Comparison of ENCODE assay signal across 12 mouse cellular contexts in the genomic region with DNA sequence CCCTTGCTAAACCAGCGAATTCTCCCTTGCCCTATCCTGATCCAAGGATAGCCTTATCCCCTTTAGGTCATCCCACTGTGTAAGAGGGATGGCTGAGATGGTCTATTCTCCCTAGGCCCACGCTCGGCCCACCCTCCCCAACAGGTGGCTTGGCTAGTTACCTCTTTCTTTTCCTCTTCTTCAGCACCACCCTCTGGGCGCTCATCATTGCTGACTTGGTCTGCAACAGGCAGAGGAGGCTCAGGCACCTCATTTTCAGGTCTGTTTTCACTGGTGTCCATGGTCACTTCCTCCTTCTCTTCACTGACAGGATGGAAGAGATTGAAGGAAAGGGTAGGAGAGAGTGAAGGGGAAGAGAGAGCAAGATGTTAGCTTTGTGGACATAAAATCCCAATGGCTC. TPM values are rescaled to one million over a fixed set of nuclear protein-coding genes. Genes with fewer than 3 reads are reported as not detected.
DNase-seq lines count a peak whose midpoint lies in the region; ATAC-seq lines count a peak whose summit lies in the region.
"Had no signal": no experiment of that assay in that cellular context is flagged by ENCODE, and none has a peak within 500 bp of the region (broad histone marks: within the 10 kb centered on the region; RNA-seq: fewer than 3 reads in every experiment).

No protein-coding gene starts in this region.

- ATAC-seq in kidney, embryonic 14.5 days (ENCODE audit: low FRiP score, low TSS enrichment), result no peak
- ATAC-seq in embryonic facial prominence, embryonic 14.5 days (ENCODE audit: low read depth), result no peak
- ATAC-seq in hindbrain, embryonic 16.5 days, result no peak
- ATAC-seq in midbrain, embryonic 15.5 days (replicated peaks), result peak; percentile 19
- ATAC-seq in erythroblast, adult 5-6 weeks (replicated peaks; ENCODE audit: low FRiP score, poor library complexity, severe bottlenecking), result no peak

- DNase-seq in kidney, postnatal 36 days, result no peak
- DNase-seq in embryonic facial prominence, embryonic 14.5 days (ENCODE audit: low spot score), result no peak
- DNase-seq in frontal cortex, postnatal 14 days (ENCODE audit: low spot score in 2 of 2), result no peak
- DNase-seq in embryo, embryonic 10 days (ENCODE audit: low spot score), result no peak

- no peaks in the 10 kb centered on the region for H3K27me3 ChIP-seq in kidney, embryonic 14.5 days (ENCODE audit: control insufficient read depth, insufficient read depth, low read length)
- H3K27me3 ChIP-seq in embryonic facial prominence, embryonic 14.5 days (replicated peaks; ENCODE audit: control insufficient read depth, insufficient read depth, low read length), result no peaks in the 10 kb centered on the region
- H3K27me3 ChIP-seq in hindbrain, embryonic 16.5 days (replicated peaks; ENCODE audit: control insufficient read depth, insufficient read depth, low read length), result no peaks in the 10 kb centered on the region
- H3K27me3 ChIP-seq in midbrain, embryonic 15.5 days (replicated peaks), result no peaks in the 10 kb centered on the region

- no peaks in the 10 kb centered on the region for H3K9me3 ChIP-seq in kidney, embryonic 14.5 days (ENCODE audit: control insufficient read depth, low read length)
- H3K9me3 ChIP-seq in embryonic facial prominence, embryonic 14.5 days (ENCODE audit: control insufficient read depth, low read length), result no peaks in the 10 kb centered on the region
- H3K9me3 ChIP-seq in hindbrain, embryonic 16.5 days (ENCODE audit: control insufficient read depth, low read length), result no peaks in the 10 kb centered on the region
- H3K9me3 ChIP-seq in midbrain, embryonic 15.5 days, result no peaks in the 10 kb centered on the region

- peaks cover 64% of the 10 kb centered on the region for H3K36me3 ChIP-seq in kidney, embryonic 14.5 days (ENCODE audit: control insufficient read depth, insufficient read depth, low read length)
- H3K36me3 ChIP-seq in embryonic facial prominence, embryonic 14.5 days (ENCODE audit: control insufficient read depth, insufficient read depth, low read length), result peaks cover 76% of the 10 kb centered on the region
- peaks cover 46% of the 10 kb centered on the region for H3K36me3 ChIP-seq in hindbrain, embryonic 16.5 days (ENCODE audit: control insufficient read depth, insufficient read depth, low read length)
- peaks cover 27% of the 10 kb centered on the region for H3K36me3 ChIP-seq in midbrain, embryonic 15.5 days (replicated peaks)

- H3K4me1 ChIP-seq in kidney, embryonic 14.5 days (ENCODE audit: control insufficient read depth, insufficient read depth, low read length), result peaks cover 24% of the 10 kb centered on the region; the same call in 1 of the 2 replicates
- peaks cover 10% of the 10 kb centered on the region; the same call in 1 of the 2 replicates for H3K4me1 ChIP-seq in embryonic facial prominence, embryonic 14.5 days (ENCODE audit: control insufficient read depth, insufficient read depth, low read length)
- H3K4me1 ChIP-seq in hindbrain, embryonic 16.5 days (ENCODE audit: control insufficient read depth, insufficient read depth, low read depth, low read length), result peaks cover 43% of the 10 kb centered on the region
- peaks cover 53% of the 10 kb centered on the region for H3K4me1 ChIP-seq in midbrain, embryonic 15.5 days

- peak overlapping the region; percentile 25; the same call in 1 of the 2 replicates for H3K9ac ChIP-seq in kidney, embryonic 14.5 days (ENCODE audit: low read depth, low read length)
- 0 out of 2 replicates have a peak overlapping the region, but pooled peaks have one; percentile 81 for H3K9ac ChIP-seq in embryonic facial prominence, embryonic 14.5 days (ENCODE audit: low read depth, low read length)
- no peak overlapping the region for H3K9ac ChIP-seq in hindbrain, embryonic 16.5 days (ENCODE audit: low read depth, low read length)
- H3K9ac ChIP-seq in midbrain, embryonic 15.5 days, result no peak overlapping the region

- H3K4me3 ChIP-seq in kidney, embryonic 14.5 days (ENCODE audit: low read length), result peak overlapping the region; percentile 3; the same call in 1 of the 2 replicates
- H3K4me3 ChIP-seq in embryonic facial prominence, embryonic 14.5 days (ENCODE audit: low read depth, low read length), result no peak overlapping the region
- no peak overlapping the region for H3K4me3 ChIP-seq in hindbrain, embryonic 16.5 days (ENCODE audit: low read length)
- H3K4me3 ChIP-seq in midbrain, embryonic 15.5 days, result no peak overlapping the region

- 0 out of 2 replicates have a peak overlapping the region, but pooled peaks have one; percentile 4 for H3K27ac ChIP-seq in kidney, embryonic 14.5 days (ENCODE audit: low read depth, low read length)
- no peak overlapping the region for H3K27ac ChIP-seq in embryonic facial prominence, embryonic 14.5 days (replicated peaks; ENCODE audit: low read depth, low read length)
- no peak overlapping the region for H3K27ac ChIP-seq in hindbrain, embryonic 16.5 days (ENCODE audit: low read depth, low read length)
- H3K27ac ChIP-seq in midbrain, embryonic 15.5 days, result peak overlapping the region; percentile 87

- H3K4me2 ChIP-seq in kidney, embryonic 14.5 days (replicated peaks; ENCODE audit: low read depth, low read length), result no peak overlapping the region
- H3K4me2 ChIP-seq in embryonic facial prominence, embryonic 14.5 days (ENCODE audit: low read depth, low read length), result no peak overlapping the region
- peak overlapping the region; percentile 89; the same call in 1 of the 2 replicates for H3K4me2 ChIP-seq in hindbrain, embryonic 16.5 days (ENCODE audit: low read length)
- peak overlapping the region; percentile 88 for H3K4me2 ChIP-seq in midbrain, embryonic 15.5 days

- 77% methylated on average over 4 of the region's 4 CpGs for WGBS in kidney, embryonic 14.5 days
- 68% methylated on average over 4 of the region's 4 CpGs for WGBS in embryonic facial prominence, embryonic 14.5 days
- WGBS in hindbrain, embryonic 16.5 days, result 75% methylated on average over 4 of the region's 4 CpGs
- WGBS in midbrain, embryonic 15.5 days, result 67% methylated on average over 4 of the region's 4 CpGs

RNA-seq across cellular contexts. Expression of a gene that starts 10.4 kb away (rescaled TPM):
- polyA plus RNA-seq in kidney, embryonic 14.5 days (2014; fragmentation: Nextera tagmentation; extraction: Ambion mirVana), result 5.0 and 5.7 TPM in 2 replicates
- 3.9 and 4.5 TPM in 2 replicates for polyA plus RNA-seq in embryonic facial prominence, embryonic 14.5 days (2014; fragmentation: Nextera tagmentation; extraction: Ambion mirVana)
- polyA plus RNA-seq in hindbrain, embryonic 16.5 days (2015; fragmentation: Nextera tagmentation; extraction: Ambion mirVana), result 9.5 and 10.3 TPM in 2 replicates
- 14.1 and 15.5 TPM in 2 replicates for polyA plus RNA-seq in midbrain, embryonic 15.5 days (2015; fragmentation: Nextera tagmentation; extraction: Ambion mirVana)
- 1.3 and 1.5 TPM in 2 replicates for total RNA-seq in erythroblast, adult 5-6 weeks (2015; ENCODE audit: low replicate concordance)
- 2.4 and 5.0 TPM in 2 replicates for total RNA-seq in erythroblast, adult 5-6 weeks (2017; ENCODE audit: low replicate concordance)

RNA-seq across cellular contexts. Expression of a gene that starts 10.8 kb away (rescaled TPM):
- not detected in 2 replicates for polyA plus RNA-seq in kidney, embryonic 14.5 days (2014; fragmentation: Nextera tagmentation; extraction: Ambion mirVana)
- polyA plus RNA-seq in embryonic facial prominence, embryonic 14.5 days (2014; fragmentation: Nextera tagmentation; extraction: Ambion mirVana), result not detected in 2 replicates
- polyA plus RNA-seq in hindbrain, embryonic 16.5 days (2015; fragmentation: Nextera tagmentation; extraction: Ambion mirVana), result not detected in 2 replicates
- not detected in 2 replicates for polyA plus RNA-seq in midbrain, embryonic 15.5 days (2015; fragmentation: Nextera tagmentation; extraction: Ambion mirVana)
- total RNA-seq in erythroblast, adult 5-6 weeks (2015; ENCODE audit: low replicate concordance), result not detected in 2 replicates
- total RNA-seq in erythroblast, adult 5-6 weeks (2017; ENCODE audit: low replicate concordance), result not detected in 2 replicates
- total RNA-seq: hematopoietic stem cell, adult 5-6 weeks; layer of hippocampus, postnatal 25 days; megakaryocyte progenitor cell, adult 5-6 weeks had no signal
- polyA plus RNA-seq: thymus, adult 2 months had no signal

RNA-seq across cellular contexts. Expression of a gene that starts 30.3 kb away (rescaled TPM):
- polyA plus RNA-seq in kidney, embryonic 14.5 days (2014; fragmentation: Nextera tagmentation; extraction: Ambion mirVana), result not detected in 2 replicates
- 0.16 TPM in 1 of 2 replicates, not detected in the other for polyA plus RNA-seq in embryonic facial prominence, embryonic 14.5 days (2014; fragmentation: Nextera tagmentation; extraction: Ambion mirVana)
- polyA plus RNA-seq in hindbrain, embryonic 16.5 days (2015; fragmentation: Nextera tagmentation; extraction: Ambion mirVana), result 0.16 and 0.37 TPM in 2 replicates
- not detected in 2 replicates for polyA plus RNA-seq in midbrain, embryonic 15.5 days (2015; fragmentation: Nextera tagmentation; extraction: Ambion mirVana)
- total RNA-seq in erythroblast, adult 5-6 weeks (2015; ENCODE audit: low replicate concordance), result not detected in 2 replicates
- 0.26 TPM in 1 of 2 replicates, not detected in the other for total RNA-seq in erythroblast, adult 5-6 weeks (2017; ENCODE audit: low replicate concordance)
- total RNA-seq: hematopoietic stem cell, adult 5-6 weeks had no signal

RNA-seq across cellular contexts. Expression of a gene that starts 33.7 kb away (rescaled TPM):
- 420 and 456 TPM in 2 replicates for polyA plus RNA-seq in kidney, embryonic 14.5 days (2014; fragmentation: Nextera tagmentation; extraction: Ambion mirVana)
- polyA plus RNA-seq in embryonic facial prominence, embryonic 14.5 days (2014; fragmentation: Nextera tagmentation; extraction: Ambion mirVana), result 332 and 335 TPM in 2 replicates
- polyA plus RNA-seq in hindbrain, embryonic 16.5 days (2015; fragmentation: Nextera tagmentation; extraction: Ambion mirVana), result 445 and 467 TPM in 2 replicates
- polyA plus RNA-seq in midbrain, embryonic 15.5 days (2015; fragmentation: Nextera tagmentation; extraction: Ambion mirVana), result 445 and 463 TPM in 2 replicates
- total RNA-seq in erythroblast, adult 5-6 weeks (2015; ENCODE audit: low replicate concordance), result 47.7 and 51.0 TPM in 2 replicates
- total RNA-seq in erythroblast, adult 5-6 weeks (2017; ENCODE audit: low replicate concordance), result 12.9 and 18.1 TPM in 2 replicates

RNA-seq across cellular contexts. Expression of a gene that starts 34.5 kb away (rescaled TPM):
- polyA plus RNA-seq in kidney, embryonic 14.5 days (2014; fragmentation: Nextera tagmentation; extraction: Ambion mirVana), result 89.8 and 110 TPM in 2 replicates
- polyA plus RNA-seq in embryonic facial prominence, embryonic 14.5 days (2014; fragmentation: Nextera tagmentation; extraction: Ambion mirVana), result 70.7 and 84.9 TPM in 2 replicates
- polyA plus RNA-seq in hindbrain, embryonic 16.5 days (2015; fragmentation: Nextera tagmentation; extraction: Ambion mirVana), result 68.2 and 69.1 TPM in 2 replicates
- 65.5 and 65.6 TPM in 2 replicates for polyA plus RNA-seq in midbrain, embryonic 15.5 days (2015; fragmentation: Nextera tagmentation; extraction: Ambion mirVana)
- total RNA-seq in erythroblast, adult 5-6 weeks (2015; ENCODE audit: low replicate concordance), result 22.7 and 25.5 TPM in 2 replicates
- 18.1 and 25.8 TPM in 2 replicates for total RNA-seq in erythroblast, adult 5-6 weeks (2017; ENCODE audit: low replicate concordance)

Comparison
In these comparisons a context has a peak if more than half of its experiments do, and no peak if none do; other contexts are left out.
1. H3K27ac ChIP-seq: peak in kidney, embryonic 14.5 days (single experiment) and midbrain, embryonic 15.5 days (single experiment); none in embryonic facial prominence, embryonic 14.5 days (single experiment) and hindbrain, embryonic 16.5 days (single experiment).
2. H3K4me2 ChIP-seq: peak in hindbrain, embryonic 16.5 days (single experiment) and midbrain, embryonic 15.5 days (single experiment); none in kidney, embryonic 14.5 days (single experiment) and embryonic facial prominence, embryonic 14.5 days (single experiment).
3. H3K9ac ChIP-seq: peak in kidney, embryonic 14.5 days (single experiment) and embryonic facial prominence, embryonic 14.5 days (single experiment); none in hindbrain, embryonic 16.5 days (single experiment) and midbrain, embryonic 15.5 days (single experiment).